Mouse (Mus musculus): Measurements from ENCODE around the gene Klf13. TPM values are rescaled to one million over a fixed set of nuclear protein-coding genes. Genes with fewer than 3 reads are reported as not detected.

The Klf13 gene
- total RNA-seq, 1 experiment: 29.4 TPM

- no peak overlapping the region for H3K27ac ChIP-seq (ENCODE audit: insufficient read depth, low read depth, low read length, poor library complexity, severe bottlenecking)
- no peaks in the 10 kb centered on the region; the same call in 1 of the 2 replicates for H3K36me3 ChIP-seq (ENCODE audit: control insufficient read depth, insufficient read depth, low read length, poor library complexity, severe bottlenecking)
- no peaks in the 10 kb centered on the region for H3K9me3 ChIP-seq (ENCODE audit: control insufficient read depth, insufficient read depth, low read depth, low read length)
- no peak for TF ChIP-seq ZC3H11A (IDR thresholded peaks at IDR 0.05; ENCODE audit: borderline replicate concordance, low read depth, low read length)
- no peak for TF ChIP-seq CHD2 (IDR thresholded peaks at IDR 0.05; ENCODE audit: low read depth, low read length)
- no peak for TF ChIP-seq HCFC1 (IDR thresholded peaks at IDR 0.05; ENCODE audit: borderline replicate concordance, insufficient read depth, low read length)
- TF ChIP-seq ZNF384 (IDR thresholded peaks at IDR 0.05; ENCODE audit: low read depth, low read length): no peak
- no peak for TF ChIP-seq MAFK (IDR thresholded peaks at IDR 0.05; ENCODE audit: insufficient read depth, low read depth, low read length)
- H3K4me1 ChIP-seq (ENCODE audit: control insufficient read depth in 2 of 2, insufficient read depth in 2 of 2, low read length in 2 of 2, poor library complexity in 1 of 2): peaks cover 14 to 37% of the 10 kb centered on the region in 2 experiments
- no peak overlapping the region for H3K4me3 ChIP-seq (ENCODE audit: insufficient read depth in 1 of 2, low read depth in 1 of 2, low read length in 2 of 2, poor library complexity in 1 of 2, severe bottlenecking in 1 of 2)
- in situ Hi-C loops (cut with MboI; ENCODE audit: low sequenced_read_pairs in 2 of 2, unreplicated experiment in 2 of 2): no loop called here
- no peak overlapping the region for H3K9ac ChIP-seq (ENCODE audit: insufficient read depth, low read depth, low read length, poor library complexity, severe bottlenecking)
- DNase-seq (ENCODE audit: low read depth, low spot score): no peak
These were observed 33.5 kb downstream of the Klf13 start for GRCm38 (mm10) chr7:63905190-63905589.

GRCm38 (mm10) chr7:63903635-63904380 lies 34.9 kb downstream of the Klf13 start:
- H3K9ac ChIP-seq (ENCODE audit: insufficient read depth, low read depth, low read length, poor library complexity, severe bottlenecking): no peak overlapping the region
- H3K27ac ChIP-seq (ENCODE audit: insufficient read depth, low read depth, low read length, poor library complexity, severe bottlenecking): no peak overlapping the region
- H3K9me3 ChIP-seq (ENCODE audit: control insufficient read depth, insufficient read depth, low read depth, low read length): no peaks in the 10 kb centered on the region
- DNase-seq (ENCODE audit: low read depth, low spot score): no peak
- TF ChIP-seq ZNF384 (IDR thresholded peaks at IDR 0.05; ENCODE audit: low read depth, low read length) (no peak), CHD2 (IDR thresholded peaks at IDR 0.05; ENCODE audit: low read depth, low read length) (no peak)
- H3K4me1 ChIP-seq (ENCODE audit: control insufficient read depth in 2 of 2, insufficient read depth in 2 of 2, low read length in 2 of 2, poor library complexity in 1 of 2): peaks cover 13 to 30% of the 10 kb centered on the region in 2 experiments
- no peak overlapping the region for H3K4me3 ChIP-seq (ENCODE audit: insufficient read depth in 1 of 2, low read depth in 1 of 2, low read length in 2 of 2, poor library complexity in 1 of 2, severe bottlenecking in 1 of 2)
- no peaks in the 10 kb centered on the region for H3K36me3 ChIP-seq (ENCODE audit: control insufficient read depth, insufficient read depth, low read length, poor library complexity, severe bottlenecking)
- in situ Hi-C loops (cut with MboI; ENCODE audit: low sequenced_read_pairs in 2 of 2, unreplicated experiment in 2 of 2): no loop called here

- DNase-seq (ENCODE audit: low read depth, low spot score): no peak
- in situ Hi-C loops (cut with MboI; ENCODE audit: low sequenced_read_pairs in 2 of 2, unreplicated experiment in 2 of 2): no loop called here
- H3K4me3 ChIP-seq (ENCODE audit: insufficient read depth in 1 of 2, low read depth in 1 of 2, low read length in 2 of 2, poor library complexity in 1 of 2, severe bottlenecking in 1 of 2): no peak overlapping the region
- no peaks in the 10 kb centered on the region for H3K9me3 ChIP-seq (ENCODE audit: control insufficient read depth, insufficient read depth, low read depth, low read length)
- H3K36me3 ChIP-seq (ENCODE audit: control insufficient read depth, insufficient read depth, low read length, poor library complexity, severe bottlenecking): no peaks in the 10 kb centered on the region
- peaks cover 11 to 25% of the 10 kb centered on the region in 2 experiments for H3K4me1 ChIP-seq (ENCODE audit: control insufficient read depth in 2 of 2, insufficient read depth in 2 of 2, low read length in 2 of 2, poor library complexity in 1 of 2)
- no peak for TF ChIP-seq CHD2 (IDR thresholded peaks at IDR 0.05; ENCODE audit: low read depth, low read length)
- no peak for TF ChIP-seq ZNF384 (IDR thresholded peaks at IDR 0.05; ENCODE audit: low read depth, low read length)
- no peak overlapping the region for H3K9ac ChIP-seq (ENCODE audit: insufficient read depth, low read depth, low read length, poor library complexity, severe bottlenecking)
- no peak overlapping the region for H3K27ac ChIP-seq (ENCODE audit: insufficient read depth, low read depth, low read length, poor library complexity, severe bottlenecking)
These were observed 36.0 kb downstream of the Klf13 start for GRCm38 (mm10) chr7:63902604-63903210.

- Histone ChIP-seq H3K9ac (ENCODE audit: insufficient read depth, low read depth, low read length, poor library complexity, severe bottlenecking) (no peak overlapping the region), H3K4me1 (ENCODE audit: control insufficient read depth in 2 of 2, insufficient read depth in 2 of 2, low read length in 2 of 2, poor library complexity in 1 of 2) (peaks cover 11 to 29% of the 10 kb centered on the region in 2 experiments), H3K9me3 (ENCODE audit: control insufficient read depth, insufficient read depth, low read depth, low read length) (no peaks in the 10 kb centered on the region), H3K4me3 (ENCODE audit: insufficient read depth in 1 of 2, low read depth in 1 of 2, low read length in 2 of 2, poor library complexity in 1 of 2, severe bottlenecking in 1 of 2) (no peak overlapping the region), H3K27ac (ENCODE audit: insufficient read depth, low read depth, low read length, poor library complexity, severe bottlenecking) (no peak overlapping the region), H3K36me3 (ENCODE audit: control insufficient read depth, insufficient read depth, low read length, poor library complexity, severe bottlenecking) (no peaks in the 10 kb centered on the region)
- in situ Hi-C loops (cut with MboI; ENCODE audit: low sequenced_read_pairs in 2 of 2, unreplicated experiment in 2 of 2): no loop called here
- DNase-seq (ENCODE audit: low read depth, low spot score): no peak
- no peak for TF ChIP-seq HCFC1 (IDR thresholded peaks at IDR 0.05; ENCODE audit: borderline replicate concordance, insufficient read depth, low read length)
- no peak for TF ChIP-seq MAFK (IDR thresholded peaks at IDR 0.05; ENCODE audit: insufficient read depth, low read depth, low read length)
- no peak for TF ChIP-seq ZC3H11A (IDR thresholded peaks at IDR 0.05; ENCODE audit: borderline replicate concordance, low read depth, low read length)
- TF ChIP-seq CHD2 (IDR thresholded peaks at IDR 0.05; ENCODE audit: low read depth, low read length): no peak
- no peak for TF ChIP-seq ZNF384 (IDR thresholded peaks at IDR 0.05; ENCODE audit: low read depth, low read length)
These were observed 36.8 kb downstream of the Klf13 start for GRCm38 (mm10) chr7:63901942-63902341.
